Mouse (Mus musculus): ENCODE results near the gene Glmn.

Glmn gene

GRCm38 (mm10) chr5:107516087-107516486 is 81.6 kb downstream of the Glmn start:
- DNase-seq (ENCODE audit: low spot score in 2 of 2), result no peak

GRCm38 (mm10) chr5:107515453-107515852 is 82.2 kb downstream of the Glmn start:
- DNase-seq (ENCODE audit: low spot score in 2 of 2), result no peak

GRCm38 (mm10) chr5:107513583-107513982 is 84.1 kb downstream of the Glmn start:
- no peak for DNase-seq (ENCODE audit: low spot score in 2 of 2)

GRCm38 (mm10) chr5:107511326-107511725 is 86.4 kb downstream of the Glmn start:
- no peak for DNase-seq (ENCODE audit: low spot score in 2 of 2)

- no peak for DNase-seq (ENCODE audit: low spot score in 2 of 2)
Measured at GRCm38 (mm10) chr5:107510503-107510902, 87.2 kb downstream of the Glmn start.

GRCm38 (mm10) chr5:107507321-107507720 is 90.4 kb downstream of the Glmn start, which contains the start of gene Gm42669:
Gene Gm42669 (plus strand): TSS chr5:107507621.
- no peak for DNase-seq (ENCODE audit: low spot score in 2 of 2)

GRCm38 (mm10) chr5:107500741-107501140 is 96.9 kb downstream of the Glmn start:
- no peak for DNase-seq (ENCODE audit: low spot score in 2 of 2)

GRCm38 (mm10) chr5:107499891-107500535 is 97.7 kb downstream of the Glmn start:
- DNase-seq (ENCODE audit: low spot score in 2 of 2), result no peak
